Mouse (Mus musculus): ENCODE measurements at regions not wholly inside any gene's neighbourhood (a gene's known extent, or its start where the extent isn't known, plus 50 kb on each side); places are given as distances from the start of the nearest gene placed in this dataset.

DNA sequence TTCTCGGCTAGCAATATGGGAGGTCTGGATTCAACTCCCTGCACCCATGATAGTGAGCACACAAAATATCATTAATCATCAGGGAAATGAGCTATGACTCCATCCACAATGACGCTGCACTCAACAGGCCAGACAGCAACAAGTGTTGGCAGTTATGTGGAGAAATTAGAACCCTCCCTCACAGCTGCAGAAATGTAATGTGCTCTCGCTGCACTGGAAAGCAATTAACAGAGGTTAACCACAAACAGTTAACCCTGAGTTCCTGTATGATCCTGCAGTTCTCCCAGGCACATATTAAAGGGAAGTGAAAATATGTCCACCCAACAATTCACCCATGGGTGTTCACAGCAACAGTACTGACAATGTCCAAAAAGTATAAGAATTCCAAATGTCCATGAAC, 54.0 kb upstream of the Jade2 start:
- H3K36me3 ChIP-seq, result no peaks in the 10 kb centered on the region
- no peak overlapping the region for H3K4me3 ChIP-seq
- H3K27ac ChIP-seq (replicated peaks), result no peak overlapping the region
- H3K9me3 ChIP-seq (replicated peaks), result no peaks in the 10 kb centered on the region; the same call in 1 of the 2 replicates
- DNase-seq (ENCODE audit: low spot score), result no peak
- peaks cover 10% of the 10 kb centered on the region for H3K4me1 ChIP-seq
- no peaks in the 10 kb centered on the region for H3K27me3 ChIP-seq (ENCODE audit: low read depth, poor library complexity, severe bottlenecking)
- 90% methylated on average over 3 of the region's 3 CpGs for WGBS

DNA sequence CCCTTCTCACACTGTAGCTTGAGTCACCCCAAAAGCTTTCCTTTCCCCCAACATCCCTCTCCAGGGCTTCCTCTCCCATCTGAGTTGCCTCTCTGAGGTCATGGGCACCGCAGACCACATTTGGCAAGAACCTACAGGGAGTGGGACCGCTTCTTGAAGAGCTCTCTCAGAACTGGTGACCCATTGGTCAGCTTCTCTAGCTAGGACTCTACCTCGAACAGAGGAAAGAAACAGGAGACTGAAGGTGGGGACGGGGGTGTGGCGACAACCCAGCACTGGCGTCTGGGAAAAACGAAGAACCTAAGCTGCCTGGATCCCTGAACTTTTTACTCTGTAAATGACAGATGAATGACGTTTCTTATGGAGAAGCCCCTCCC, 51.8 kb upstream of the Cdkn2aipnl start:
- peak overlapping the region; percentile 73 for H3K27ac ChIP-seq (replicated peaks)
- 17% methylated on average over 8 of the region's 8 CpGs for WGBS
- peak overlapping the region; percentile 50 for H3K4me3 ChIP-seq
- H3K9me3 ChIP-seq (replicated peaks), result no peaks in the 10 kb centered on the region; the same call in 1 of the 2 replicates
- no peaks in the 10 kb centered on the region for H3K27me3 ChIP-seq (ENCODE audit: low read depth, poor library complexity, severe bottlenecking)
- H3K36me3 ChIP-seq, result no peaks in the 10 kb centered on the region
- no peak for DNase-seq (ENCODE audit: low spot score)
- peaks cover 15% of the 10 kb centered on the region for H3K4me1 ChIP-seq

DNA sequence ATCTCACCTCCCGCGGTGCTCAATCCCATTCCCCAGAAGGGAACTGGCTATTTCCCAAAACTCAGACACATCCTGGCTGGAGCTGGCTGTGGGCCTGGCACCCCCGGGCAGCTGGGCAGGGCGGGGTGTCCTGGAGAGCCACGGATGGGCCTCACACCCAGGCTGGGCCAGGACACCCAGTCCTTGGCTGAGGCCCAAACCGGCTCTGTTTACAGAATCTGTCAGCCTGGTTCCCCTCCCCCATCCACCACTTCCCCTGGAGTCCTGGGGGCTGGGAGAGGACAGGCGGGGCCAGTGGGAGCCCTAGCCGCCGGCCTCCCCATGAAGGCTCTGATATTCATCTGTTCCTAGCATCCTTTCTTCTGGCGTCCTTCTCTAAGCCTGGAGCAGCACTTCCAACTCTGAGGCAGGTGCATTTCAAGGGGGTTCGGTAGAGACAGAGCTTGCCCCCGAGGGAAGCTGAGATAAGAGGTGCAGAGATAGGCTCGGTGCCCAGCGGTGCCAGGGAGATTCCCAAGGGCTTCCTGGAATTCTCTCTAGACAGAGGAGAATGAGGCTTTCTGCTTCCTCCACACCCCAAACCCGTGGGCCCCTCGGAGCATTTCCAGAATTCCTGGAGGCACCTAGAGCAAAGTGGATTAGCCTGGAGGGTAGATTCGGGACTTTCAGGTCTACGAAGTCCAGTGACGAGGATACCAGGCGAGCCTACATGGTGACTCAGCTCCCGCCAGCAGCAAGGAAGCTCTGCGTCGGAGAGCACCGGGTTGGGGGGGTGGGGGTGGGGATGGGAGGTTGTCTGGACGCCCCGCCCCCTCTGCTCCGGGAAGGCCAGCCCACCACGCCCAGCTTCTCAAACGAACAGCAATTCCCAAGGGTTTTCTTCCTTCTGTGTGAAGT, 51.2 kb upstream of the Cdkn2aipnl start:
- 1% methylated on average over 29 of the region's 29 CpGs for WGBS
- peak overlapping the region; percentile 73 for H3K27ac ChIP-seq (replicated peaks)

More for the DNA sequence above, 51.2 kb upstream of the Cdkn2aipnl start:
- no peaks in the 10 kb centered on the region for H3K36me3 ChIP-seq
- H3K27me3 ChIP-seq (ENCODE audit: low read depth, poor library complexity, severe bottlenecking), result no peaks in the 10 kb centered on the region
- H3K4me3 ChIP-seq, result peak overlapping the region; percentile 50
- DNase-seq (ENCODE audit: low spot score), result peak; percentile 59
- no peaks in the 10 kb centered on the region; the same call in 1 of the 2 replicates for H3K9me3 ChIP-seq (replicated peaks)
- peaks cover 15% of the 10 kb centered on the region for H3K4me1 ChIP-seq
